1 mouse cellular context compared by ENCODE assay signal in the genomic region with DNA sequence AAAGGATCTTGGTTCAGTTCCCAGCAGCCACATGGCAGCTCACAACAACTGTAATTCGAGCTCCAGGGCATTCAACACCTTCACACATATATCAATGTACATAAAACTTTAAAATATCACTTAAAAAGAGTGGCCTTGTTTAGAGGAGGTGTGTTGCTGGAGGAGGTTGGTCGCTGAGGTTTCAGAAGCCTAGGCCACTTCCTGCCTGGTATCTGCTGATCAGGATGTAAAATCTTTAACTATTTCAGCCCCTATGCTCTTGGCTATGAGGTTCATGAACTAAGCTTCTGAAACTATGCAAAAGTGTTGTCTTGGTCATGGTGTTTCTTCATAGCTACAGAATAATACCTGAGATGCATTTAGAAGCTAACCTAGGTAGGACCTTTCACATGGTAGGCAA.
TF ChIP-seq lines count a peak whose summit lies in the region.

No protein-coding gene starts in this region.

TF ChIP-seq in CH12.LX, 34 proteins besides CTCF, POLR2A, EP300 and RAD21 (continued from another document):
- TF ChIP-seq ZNF384 (IDR thresholded peaks at IDR 0.05; ENCODE audit: low read depth, low read length) (no peak), NRF1 (IDR thresholded peaks at IDR 0.05; ENCODE audit: low read depth, low read length) (no peak), TCF12 (IDR thresholded peaks at IDR 0.05; ENCODE audit: low read depth, low read length) (no peak)
